Mouse (Mus musculus) G1E (cell line): ENCODE measurements at regions not wholly inside any gene's neighbourhood (a gene's known extent, or its start where the extent isn't known, plus 50 kb on each side); places are given as distances from the start of the nearest gene placed in this dataset.

ENCODE experiments used
- CTCF ChIP-seq: IDR thresholded peaks from 2 replicates; pipeline ENCODE4 v1.5.1; 2012; ENCODE audit warnings: low read depth, low read length, inconsistent platforms, mixed read lengths
- GATA1 ChIP-seq: IDR thresholded peaks from 2 replicates; pipeline ENCODE4 v1.6.1; 2012; ENCODE audit warnings: borderline replicate concordance, low read length, inconsistent platforms, mixed read lengths
- TAL1 ChIP-seq: conservative IDR thresholded peaks from 2 replicates; pipeline ENCODE4 v1.6.1; 2012; ENCODE audit warnings: low read depth, low read length, inconsistent platforms, mixed read lengths

DNA sequence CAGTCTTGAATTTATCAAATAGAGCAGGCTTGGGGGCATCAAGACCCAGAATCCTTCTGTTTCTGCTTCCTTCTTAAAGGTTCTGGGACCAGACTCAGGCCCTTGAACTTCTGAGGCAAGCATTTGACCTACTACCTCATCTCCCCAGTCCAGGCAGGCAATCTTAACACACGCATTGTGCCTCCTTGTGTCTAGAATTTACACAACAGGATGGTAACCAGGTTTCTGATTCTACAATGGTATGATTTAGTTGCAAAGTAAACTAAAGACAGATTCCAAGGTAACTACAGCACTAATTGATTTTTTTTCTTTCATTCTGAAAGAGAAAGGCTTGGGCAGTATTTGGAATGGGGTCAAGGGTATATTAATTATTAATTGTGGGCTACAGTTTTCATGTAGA is 115.7 kb upstream of the Tgfbr2 start:
- no peak for TF ChIP-seq CTCF
- TF ChIP-seq GATA1, result no peak
- TF ChIP-seq TAL1, result no peak
